Mouse (Mus musculus) liver, embryonic 12.5 days (tissue): ENCODE measurements around the gene Nckap5l. TPM values are rescaled to one million over a fixed set of nuclear protein-coding genes. Genes with fewer than 3 reads are reported as not detected.

ENCODE experiments used
- ATAC-seq: fragments of 200-750 bp; cut with Nextera tagmentation; 2 replicates; pipeline ENCODE4 v1.8.0; 2017; ENCODE audit warnings: moderate number of reproducible peaks, mild to moderate bottlenecking, moderate library complexity
- H3K27ac ChIP-seq: fragments of 300-500 bp; sonication (generic); 2 replicates; pipeline ENCODE4 v1.5.1; 2016; ENCODE audit warnings: mild to moderate bottlenecking
- H3K27me3 ChIP-seq: fragments of 300-500 bp; sonication (generic); replicated peaks from 2 replicates; pipeline ENCODE4 v1.6.1; 2016; ENCODE audit warnings: mild to moderate bottlenecking, moderate library complexity
- H3K36me3 ChIP-seq: fragments of 300-500 bp; sonication (generic); 2 replicates; pipeline ENCODE4 v1.6.1; 2016; ENCODE audit warnings: mild to moderate bottlenecking, moderate library complexity
- H3K4me1 ChIP-seq: fragments of 300-500 bp; sonication (generic); 2 replicates; pipeline ENCODE4 v1.6.1; 2016
- H3K4me2 ChIP-seq: fragments of 300-500 bp; sonication (generic); 2 replicates; pipeline ENCODE4 v1.6.1; 2016; ENCODE audit warnings: mild to moderate bottlenecking, moderate library complexity
- H3K4me3 ChIP-seq: fragments of 300-500 bp; sonication (generic); 2 replicates; pipeline ENCODE4 v1.5.1; 2016; ENCODE audit warnings: mild to moderate bottlenecking, moderate library complexity
- H3K9ac ChIP-seq: fragments of 300-500 bp; sonication (generic); 2 replicates; pipeline ENCODE4 v1.6.1; 2016; ENCODE audit warnings: mild to moderate bottlenecking, moderate library complexity
- H3K9me3 ChIP-seq: fragments of 300-500 bp; sonication (generic); replicated peaks from 2 replicates; pipeline ENCODE4 v1.6.1; 2016; ENCODE audit warnings: mild to moderate bottlenecking, moderate library complexity
- WGBS: fragments of 180-500 bp; shearing (Covaris S2); methylation state at CpG from one replicate; pipeline ENCODE4 v1.1.7; 2016; ENCODE audit not compliant: insufficient replicate concordance; 5-methylcytosine and 5-hydroxymethylcytosine counted together
- polyA plus RNA-seq: library from polyadenylated mRNA; unstranded; fragments of >200 nt; fragmentation: Nextera tagmentation; extraction: Ambion mirVana; gene quantifications from 2 replicates; pipeline ENCODE4 v1.2.1, GENCODE M21; 2016

The Nckap5l gene
- polyA plus RNA-seq, 1 experiment from 2014 or later = 2.3 TPM

DNA sequence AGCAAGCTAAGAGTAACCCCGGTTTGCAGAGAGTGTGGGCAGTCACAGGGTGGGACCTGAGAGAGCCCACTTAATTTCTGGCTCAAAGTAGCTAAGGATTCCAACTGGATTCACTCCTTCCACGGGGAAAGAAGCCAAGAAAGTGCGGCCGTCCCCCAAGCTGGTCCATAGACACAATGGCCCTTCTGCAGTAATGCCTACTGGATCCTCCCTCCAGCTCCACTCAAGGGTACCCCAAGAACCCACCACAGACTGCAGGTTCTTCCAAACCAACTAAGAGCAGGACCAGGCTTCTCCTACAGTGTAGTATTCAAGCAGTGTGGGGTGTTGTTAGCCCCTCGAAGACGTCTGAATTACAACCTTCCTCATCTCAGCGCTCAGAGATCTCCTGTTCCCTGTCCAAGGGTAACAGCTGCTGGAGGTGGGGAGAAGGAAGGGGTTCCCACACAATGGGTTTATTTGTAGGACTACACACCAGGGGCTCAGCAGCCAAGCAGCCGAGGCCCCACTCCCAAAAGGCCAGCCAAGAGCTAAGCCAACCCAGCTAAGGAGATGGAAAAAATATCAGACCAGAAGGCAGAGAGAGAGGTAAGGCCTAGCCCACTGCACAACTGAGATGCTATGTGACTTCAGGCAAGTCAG is 16.6 kb downstream of the Nckap5l start:
- Histone ChIP-seq H3K4me2 (peak overlapping the region; percentile 0; the same call in 1 of the 2 replicates), H3K9ac (no peak overlapping the region), H3K27ac (0 out of 2 replicates have a peak overlapping the region, but pooled peaks have one; percentile 8), H3K9me3 (no peaks in the 10 kb centered on the region), H3K4me3 (no peak overlapping the region), H3K27me3 (no peaks in the 10 kb centered on the region), H3K36me3 (peaks cover 12% of the 10 kb centered on the region), H3K4me1 (peaks cover 36% of the 10 kb centered on the region)
- 58% methylated on average over 8 of the region's 8 CpGs for WGBS
- no peak for ATAC-seq

DNA sequence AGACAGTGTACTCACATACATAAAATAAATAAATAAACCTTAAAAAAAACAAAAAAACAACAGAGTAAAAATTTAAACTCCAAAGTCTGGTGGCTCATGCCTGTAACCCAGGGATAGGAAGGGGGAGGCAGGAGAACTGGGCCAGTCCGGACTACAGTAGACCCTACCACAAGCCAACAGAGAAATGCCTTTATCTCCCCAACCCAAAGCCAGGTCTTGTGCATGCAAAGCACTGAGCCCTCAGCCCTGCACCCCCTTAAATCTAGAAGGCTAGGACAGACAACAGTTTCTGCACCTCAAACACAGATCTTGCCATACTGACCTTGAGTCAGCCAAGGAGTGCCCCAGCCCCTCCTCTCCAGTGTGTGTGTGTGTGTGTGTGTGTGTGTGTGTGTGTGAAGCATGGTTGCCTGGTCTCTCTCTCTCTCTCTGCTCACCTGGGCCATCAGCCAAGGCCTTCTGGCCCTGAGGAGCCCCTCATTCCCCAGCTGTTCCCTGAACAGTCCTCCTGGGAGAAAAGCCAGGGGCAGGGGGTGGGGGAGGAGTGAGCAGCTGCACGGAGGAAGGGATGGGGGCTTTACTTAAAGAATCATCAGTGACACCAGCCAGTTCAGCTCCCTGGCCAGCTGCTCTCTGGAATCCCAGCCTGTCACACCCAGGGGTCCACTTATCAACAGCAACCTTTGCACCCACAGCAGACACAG is 17.3 kb downstream of the Nckap5l start:
- no peak for ATAC-seq
- H3K27ac ChIP-seq = peak overlapping the region; percentile 56; the same call in 1 of the 2 replicates
- no peak overlapping the region for H3K9ac ChIP-seq
- H3K36me3 ChIP-seq = peaks cover 12% of the 10 kb centered on the region
- no peak overlapping the region for H3K4me3 ChIP-seq
- WGBS = 60% methylated on average over 2 of the region's 2 CpGs
- no peaks in the 10 kb centered on the region for H3K27me3 ChIP-seq
- no peaks in the 10 kb centered on the region for H3K9me3 ChIP-seq
- H3K4me2 ChIP-seq = peak overlapping the region; percentile 0; the same call in 1 of the 2 replicates
- H3K4me1 ChIP-seq = peaks cover 39% of the 10 kb centered on the region

DNA sequence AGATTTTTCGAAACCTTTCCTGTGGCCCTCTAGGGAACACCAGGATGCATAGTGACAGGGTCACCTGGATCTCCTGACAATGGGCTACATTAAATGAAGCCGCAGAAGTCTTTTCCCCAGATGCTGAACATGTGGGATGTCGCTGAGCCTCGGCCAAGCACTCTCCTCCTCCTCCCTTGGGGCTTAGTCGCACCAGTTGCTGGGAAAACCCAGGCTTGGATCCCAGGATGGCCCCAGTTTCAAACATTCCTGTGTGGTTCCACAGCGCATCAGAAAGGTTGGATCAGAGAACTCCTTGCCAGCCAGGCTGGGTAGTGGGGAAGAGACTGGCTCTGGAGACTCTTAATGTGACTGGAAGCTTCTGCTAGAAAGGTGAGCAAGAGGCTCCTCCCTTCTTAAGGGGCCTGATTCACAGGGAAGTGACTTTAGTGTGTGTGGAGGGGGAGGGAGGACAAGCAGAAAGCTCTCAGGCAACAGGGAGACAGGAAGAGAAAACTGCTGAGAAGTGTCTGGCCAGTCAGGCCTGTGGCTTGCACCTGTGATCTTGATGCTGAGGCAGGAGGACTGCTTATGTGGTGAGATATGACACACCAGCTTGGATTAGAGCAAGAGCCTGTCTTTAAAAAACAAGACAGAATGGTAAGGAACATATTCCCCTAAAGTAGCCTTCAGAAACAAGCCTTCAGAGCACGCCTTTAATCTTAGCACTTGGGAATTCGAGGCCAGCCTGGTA is 18.4 kb downstream of the Nckap5l start:
- WGBS = 76% methylated on average over 8 of the region's 8 CpGs
- H3K4me1 ChIP-seq = peaks cover 39% of the 10 kb centered on the region

DNA sequence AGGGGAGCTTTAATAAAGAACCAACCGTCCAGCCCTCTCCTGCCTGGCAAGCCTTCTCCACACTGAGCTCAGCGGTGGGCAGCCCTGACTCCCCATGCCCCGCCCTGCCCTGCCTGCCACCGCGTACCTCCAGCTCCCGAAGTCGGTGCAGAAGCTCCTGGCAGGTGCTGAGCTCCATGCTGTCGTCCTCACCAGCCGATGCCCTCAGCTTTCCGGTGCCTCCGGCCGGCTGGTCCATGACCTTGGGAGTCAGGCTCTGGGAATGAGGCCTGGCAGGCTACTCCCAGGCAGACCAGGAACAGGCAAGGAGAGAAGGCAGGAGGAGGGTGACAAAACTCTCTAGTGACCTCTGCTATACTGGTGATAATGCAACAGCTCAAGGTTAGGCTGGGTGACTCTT is 23.6 kb downstream of the Nckap5l start:
- no peak overlapping the region for H3K9ac ChIP-seq
- H3K4me3 ChIP-seq = no peak overlapping the region
- H3K36me3 ChIP-seq = peaks cover 30% of the 10 kb centered on the region
- no peak overlapping the region for H3K4me2 ChIP-seq
- H3K4me1 ChIP-seq = peaks cover 25% of the 10 kb centered on the region
- no peak for ATAC-seq
- no peaks in the 10 kb centered on the region for H3K9me3 ChIP-seq
- 0 out of 2 replicates have a peak overlapping the region, but pooled peaks have one; percentile 12 for H3K27ac ChIP-seq
- H3K27me3 ChIP-seq = no peaks in the 10 kb centered on the region
- 78% methylated on average over 12 of the region's 12 CpGs for WGBS

More for the DNA sequence above, 18.4 kb downstream of the Nckap5l start:
- H3K27me3 ChIP-seq = no peaks in the 10 kb centered on the region
- no peak for ATAC-seq
- H3K36me3 ChIP-seq = peaks cover 12% of the 10 kb centered on the region
- H3K4me2 ChIP-seq = no peak overlapping the region
- H3K9me3 ChIP-seq = no peaks in the 10 kb centered on the region
- no peak overlapping the region for H3K27ac ChIP-seq
- H3K4me3 ChIP-seq = no peak overlapping the region
- no peak overlapping the region for H3K9ac ChIP-seq

DNA sequence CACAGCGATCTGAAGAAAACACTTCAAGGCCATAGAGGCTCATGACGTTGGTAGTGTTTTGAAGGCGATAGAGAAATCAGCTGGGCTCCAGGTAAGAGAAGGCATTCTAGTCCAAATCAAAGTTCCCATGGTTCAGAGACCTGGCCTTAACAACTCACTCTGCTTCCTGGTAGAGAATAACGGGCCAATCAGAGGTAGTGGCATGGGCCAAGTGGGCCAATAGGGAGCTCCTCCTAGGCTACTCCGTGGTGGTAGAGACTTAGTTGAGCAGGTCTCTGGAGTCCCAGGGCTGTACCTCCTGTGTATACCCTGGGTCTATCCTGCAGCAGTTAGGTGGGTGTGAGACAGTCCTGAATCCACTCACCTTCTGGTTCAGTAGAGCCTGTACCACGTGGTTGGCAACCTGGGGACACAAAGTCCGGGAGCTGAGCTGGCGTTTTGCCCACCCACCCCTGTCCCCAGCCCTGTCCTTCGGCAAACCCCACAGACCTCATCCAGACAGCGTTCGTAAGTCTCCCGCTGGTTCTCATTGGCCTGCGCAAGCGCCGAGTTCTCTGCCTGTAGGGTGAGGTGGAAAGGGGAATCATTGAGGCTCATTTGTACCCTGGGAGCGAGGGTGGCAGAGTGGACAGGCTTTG is 24.3 kb downstream of the Nckap5l start:
- Histone ChIP-seq H3K4me1 (peaks cover 29% of the 10 kb centered on the region), H3K9ac (no peak overlapping the region), H3K27ac (no peak overlapping the region), H3K27me3 (no peaks in the 10 kb centered on the region), H3K4me3 (no peak overlapping the region), H3K4me2 (no peak overlapping the region), H3K36me3 (peaks cover 30% of the 10 kb centered on the region), H3K9me3 (no peaks in the 10 kb centered on the region)
- 77% methylated on average over 16 of the region's 16 CpGs for WGBS
- no peak for ATAC-seq

DNA sequence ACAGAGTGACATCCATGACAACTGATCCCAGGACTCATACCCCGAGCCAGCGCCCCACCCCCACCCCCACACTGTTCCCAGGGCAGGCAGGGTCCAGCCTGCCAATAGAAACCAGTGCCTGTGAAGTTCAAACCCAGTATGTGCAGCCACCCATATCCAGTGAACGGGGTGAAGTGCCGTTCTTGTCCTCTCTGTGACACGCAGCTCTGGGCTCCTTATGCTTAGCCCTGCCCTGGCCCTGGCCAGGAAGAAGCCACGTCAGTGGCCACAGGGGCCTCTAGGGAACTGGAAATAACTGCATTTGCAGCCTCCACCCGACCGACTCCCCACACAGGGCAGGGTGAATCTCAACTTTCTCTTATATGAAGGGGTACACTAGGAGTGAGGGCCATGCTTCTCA is 25.6 kb downstream of the Nckap5l start:
- H3K27ac ChIP-seq = no peak overlapping the region
- no peak overlapping the region for H3K4me2 ChIP-seq
- H3K9ac ChIP-seq = no peak overlapping the region
- no peak overlapping the region for H3K4me3 ChIP-seq
- no peaks in the 10 kb centered on the region for H3K27me3 ChIP-seq
- peaks cover 37% of the 10 kb centered on the region for H3K36me3 ChIP-seq
- H3K4me1 ChIP-seq = peaks cover 29% of the 10 kb centered on the region
- no peak for ATAC-seq
- H3K9me3 ChIP-seq = no peaks in the 10 kb centered on the region
- WGBS = 61% methylated on average over 8 of the region's 8 CpGs

DNA sequence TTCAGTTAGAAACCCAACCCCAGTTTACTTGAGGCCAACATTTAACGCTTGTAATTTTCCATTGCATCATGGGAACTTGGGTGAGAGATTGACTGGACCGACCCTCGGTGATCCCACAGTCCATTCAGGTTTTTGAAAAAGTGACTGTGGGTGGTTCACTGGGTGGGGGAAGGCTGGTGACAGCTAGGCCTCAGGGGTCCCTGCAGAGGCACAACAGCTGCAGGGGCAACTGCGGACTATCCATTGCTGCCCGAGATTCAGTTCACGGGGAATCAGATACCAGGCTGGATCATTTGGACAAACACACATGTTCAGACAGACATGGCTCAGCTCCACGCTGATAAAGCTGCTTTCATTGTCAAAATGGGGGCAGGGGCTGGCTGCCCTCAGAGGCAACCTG is 26.0 kb downstream of the Nckap5l start:
- H3K9me3 ChIP-seq = no peaks in the 10 kb centered on the region
- no peak overlapping the region for H3K9ac ChIP-seq
- no peaks in the 10 kb centered on the region for H3K27me3 ChIP-seq
- no peak overlapping the region for H3K4me3 ChIP-seq
- H3K4me2 ChIP-seq = no peak overlapping the region
- H3K27ac ChIP-seq = no peak overlapping the region
- H3K4me1 ChIP-seq = peaks cover 27% of the 10 kb centered on the region
- no peak for ATAC-seq
- peaks cover 41% of the 10 kb centered on the region for H3K36me3 ChIP-seq
- 72% methylated on average over 7 of the region's 7 CpGs for WGBS

DNA sequence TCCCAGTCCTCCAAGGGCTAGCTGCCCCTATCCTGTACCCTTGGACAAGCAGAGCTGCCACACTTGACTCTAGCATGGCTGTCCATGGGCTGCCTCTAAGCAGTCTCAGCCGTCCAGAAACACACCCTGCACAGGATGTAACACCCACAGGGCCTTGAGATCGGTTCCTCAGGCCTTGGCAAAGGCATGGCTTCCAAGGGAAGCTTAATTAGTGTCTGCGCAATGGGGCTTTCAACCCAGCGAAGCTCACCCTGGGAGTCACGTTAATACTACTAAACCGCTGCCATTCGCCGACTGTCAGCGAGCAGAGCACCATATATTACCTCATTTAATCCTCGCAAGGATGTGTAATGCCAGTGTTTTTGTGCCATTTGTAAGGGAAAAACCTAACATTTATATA is 26.5 kb downstream of the Nckap5l start:
- H3K9me3 ChIP-seq = no peaks in the 10 kb centered on the region
- no peak overlapping the region for H3K27ac ChIP-seq
- peaks cover 42% of the 10 kb centered on the region for H3K36me3 ChIP-seq
- 80% methylated on average over 10 of the region's 10 CpGs for WGBS
- no peak overlapping the region for H3K4me2 ChIP-seq
- no peaks in the 10 kb centered on the region for H3K27me3 ChIP-seq
- no peak for ATAC-seq
- H3K4me1 ChIP-seq = peaks cover 23% of the 10 kb centered on the region
- no peak overlapping the region for H3K4me3 ChIP-seq
- H3K9ac ChIP-seq = no peak overlapping the region

DNA sequence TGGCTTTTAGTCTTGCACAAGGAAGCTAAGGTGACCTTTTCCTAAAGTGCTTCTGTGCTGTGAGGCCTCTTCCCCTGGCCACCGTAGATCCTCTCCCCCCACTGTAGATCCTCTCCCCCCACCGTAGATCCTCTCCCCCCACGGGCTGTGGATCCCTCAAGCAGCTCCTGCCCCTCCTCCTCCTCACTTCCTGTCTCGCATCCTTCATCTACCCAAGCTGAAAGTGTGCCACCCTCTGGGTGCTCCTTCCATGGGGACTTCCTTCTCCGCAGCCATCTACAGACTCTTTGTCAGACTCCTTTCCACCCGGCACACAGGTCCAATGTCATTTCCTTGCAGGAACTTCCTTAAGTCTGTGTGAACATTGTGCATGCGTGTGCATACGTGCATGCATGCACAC is 27.2 kb downstream of the Nckap5l start:
- WGBS = 66% methylated on average over 8 of the region's 8 CpGs

DNA sequence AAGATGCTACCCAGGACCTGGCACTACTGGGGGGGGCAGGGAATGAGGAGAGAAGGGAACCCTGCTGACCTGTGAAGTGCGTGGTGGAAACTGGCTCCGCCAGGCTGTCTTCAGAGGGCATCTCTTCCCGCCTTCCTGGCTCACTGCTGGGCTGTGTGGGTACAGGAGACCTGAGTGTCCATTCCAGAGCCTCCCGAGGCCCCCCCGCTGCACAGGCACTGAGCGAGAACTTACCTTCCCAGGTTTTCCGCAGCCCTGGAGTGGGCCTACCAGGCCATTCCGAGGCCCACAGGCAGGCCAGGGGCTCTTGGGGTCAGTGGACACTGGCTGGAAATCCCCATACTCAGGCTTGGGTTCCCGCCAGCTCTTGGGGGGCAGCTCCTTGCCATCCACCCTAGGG is 33.7 kb downstream of the Nckap5l start:
- Histone ChIP-seq H3K9ac (no peak overlapping the region), H3K4me1 (peaks cover 20% of the 10 kb centered on the region), H3K9me3 (no peaks in the 10 kb centered on the region), H3K4me2 (no peak overlapping the region), H3K36me3 (peaks cover 40% of the 10 kb centered on the region), H3K4me3 (no peak overlapping the region), H3K27me3 (no peaks in the 10 kb centered on the region), H3K27ac (no peak overlapping the region)
- no peak for ATAC-seq
- WGBS = 83% methylated on average over 9 of the region's 9 CpGs

More for the DNA sequence above, 27.2 kb downstream of the Nckap5l start:
- Histone ChIP-seq H3K4me3 (no peak overlapping the region), H3K9me3 (no peaks in the 10 kb centered on the region), H3K36me3 (peaks cover 45% of the 10 kb centered on the region), H3K9ac (no peak overlapping the region), H3K4me1 (peaks cover 19% of the 10 kb centered on the region), H3K27ac (no peak overlapping the region), H3K27me3 (no peaks in the 10 kb centered on the region), H3K4me2 (no peak overlapping the region)
- no peak for ATAC-seq

DNA sequence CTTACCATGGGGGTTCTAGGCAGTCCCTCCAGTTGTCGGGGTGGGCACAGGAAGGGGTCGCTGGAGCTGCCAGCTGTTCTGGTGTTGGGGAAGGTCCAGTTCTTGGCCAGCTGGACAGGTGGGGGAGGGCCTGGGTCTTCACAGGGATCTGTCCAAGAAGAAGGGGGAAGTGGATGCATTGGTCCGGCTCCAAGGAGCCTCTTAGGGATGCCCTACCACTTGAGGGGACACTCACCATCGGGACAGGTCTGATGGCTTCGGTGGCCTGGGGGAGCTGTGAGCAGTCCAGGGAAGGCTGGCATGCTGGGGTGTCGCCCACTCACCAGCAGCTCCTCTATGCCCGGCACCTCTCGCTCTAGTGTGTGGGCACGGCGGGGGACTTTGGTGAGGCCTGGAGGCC is 34.4 kb downstream of the Nckap5l start:
- H3K27me3 ChIP-seq = no peaks in the 10 kb centered on the region
- no peak overlapping the region for H3K4me2 ChIP-seq
- peaks cover 36% of the 10 kb centered on the region for H3K36me3 ChIP-seq
- 82% methylated on average over 10 of the region's 10 CpGs for WGBS
- H3K4me3 ChIP-seq = no peak overlapping the region
- H3K9me3 ChIP-seq = no peaks in the 10 kb centered on the region
- ATAC-seq = no peak
- H3K9ac ChIP-seq = no peak overlapping the region
- peaks cover 19% of the 10 kb centered on the region for H3K4me1 ChIP-seq
- H3K27ac ChIP-seq = no peak overlapping the region

DNA sequence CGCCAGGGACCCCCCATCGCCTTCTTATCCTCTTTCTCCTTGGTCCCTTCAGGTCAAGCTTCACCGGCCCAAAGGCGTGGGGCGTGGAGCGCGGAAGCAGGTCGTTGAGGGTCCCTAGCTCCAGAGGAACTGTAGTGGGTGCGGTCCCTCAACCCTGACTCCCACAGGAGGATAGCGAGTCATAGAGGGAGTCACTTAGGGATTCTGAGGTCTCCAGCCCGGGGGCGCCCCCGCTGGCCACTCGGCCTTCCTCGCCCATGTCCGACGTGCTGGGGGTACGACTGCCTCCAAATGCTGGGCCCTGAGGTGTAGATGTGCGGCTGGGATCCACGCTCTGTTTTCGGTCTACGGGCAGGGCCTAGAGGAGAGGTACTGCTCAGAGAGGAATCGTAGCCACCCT is 35.0 kb downstream of the Nckap5l start:
- Histone ChIP-seq H3K9ac (no peak overlapping the region), H3K27ac (no peak overlapping the region), H3K36me3 (peaks cover 30% of the 10 kb centered on the region), H3K9me3 (no peaks in the 10 kb centered on the region), H3K27me3 (no peaks in the 10 kb centered on the region), H3K4me3 (no peak overlapping the region), H3K4me2 (no peak overlapping the region), H3K4me1 (peaks cover 24% of the 10 kb centered on the region)
- 83% methylated on average over 23 of the region's 23 CpGs for WGBS
- ATAC-seq = no peak
